Mouse (Mus musculus) liver, embryonic 12.5 days (tissue): ENCODE measurements around the gene Ltbp1. TPM values are rescaled to one million over a fixed set of nuclear protein-coding genes. Genes with fewer than 3 reads are reported as not detected.

Experiments used
- ATAC-seq: fragments of 200-750 bp; cut with Nextera tagmentation; 2 replicates; pipeline ENCODE4 v1.8.0; 2017; ENCODE audit warnings: moderate number of reproducible peaks, mild to moderate bottlenecking, moderate library complexity
- H3K27ac ChIP-seq: fragments of 300-500 bp; sonication (generic); 2 replicates; pipeline ENCODE4 v1.5.1; 2016; ENCODE audit warnings: mild to moderate bottlenecking
- H3K27me3 ChIP-seq: fragments of 300-500 bp; sonication (generic); replicated peaks from 2 replicates; pipeline ENCODE4 v1.6.1; 2016; ENCODE audit warnings: mild to moderate bottlenecking, moderate library complexity
- H3K36me3 ChIP-seq: fragments of 300-500 bp; sonication (generic); 2 replicates; pipeline ENCODE4 v1.6.1; 2016; ENCODE audit warnings: mild to moderate bottlenecking, moderate library complexity
- H3K4me1 ChIP-seq: fragments of 300-500 bp; sonication (generic); 2 replicates; pipeline ENCODE4 v1.6.1; 2016
- H3K4me2 ChIP-seq: fragments of 300-500 bp; sonication (generic); 2 replicates; pipeline ENCODE4 v1.6.1; 2016; ENCODE audit warnings: mild to moderate bottlenecking, moderate library complexity
- H3K4me3 ChIP-seq: fragments of 300-500 bp; sonication (generic); 2 replicates; pipeline ENCODE4 v1.5.1; 2016; ENCODE audit warnings: mild to moderate bottlenecking, moderate library complexity
- H3K9ac ChIP-seq: fragments of 300-500 bp; sonication (generic); 2 replicates; pipeline ENCODE4 v1.6.1; 2016; ENCODE audit warnings: mild to moderate bottlenecking, moderate library complexity
- H3K9me3 ChIP-seq: fragments of 300-500 bp; sonication (generic); replicated peaks from 2 replicates; pipeline ENCODE4 v1.6.1; 2016; ENCODE audit warnings: mild to moderate bottlenecking, moderate library complexity
- WGBS: fragments of 180-500 bp; shearing (Covaris S2); methylation state at CpG from one replicate; pipeline ENCODE4 v1.1.7; 2016; ENCODE audit not compliant: insufficient replicate concordance; 5-methylcytosine and 5-hydroxymethylcytosine counted together
- polyA plus RNA-seq: library from polyadenylated mRNA; unstranded; fragments of >200 nt; fragmentation: Nextera tagmentation; extraction: Ambion mirVana; gene quantifications from 2 replicates; pipeline ENCODE4 v1.2.1, GENCODE M21; 2016

The Ltbp1 gene
- polyA plus RNA-seq, 1 experiment from 2014 or later = 7.4 TPM

- no peaks in the 10 kb centered on the region for H3K4me1 ChIP-seq
- no peak overlapping the region for H3K4me3 ChIP-seq
- WGBS = 76% methylated on average over 7 of the region's 7 CpGs
- no peaks in the 10 kb centered on the region for H3K27me3 ChIP-seq
- H3K27ac ChIP-seq = no peak overlapping the region
- H3K9me3 ChIP-seq = no peaks in the 10 kb centered on the region
- ATAC-seq = no peak
- H3K9ac ChIP-seq = no peak overlapping the region
- H3K4me2 ChIP-seq = no peak overlapping the region
- no peaks in the 10 kb centered on the region for H3K36me3 ChIP-seq
Measured at GRCm38 (mm10) chr17:75172685-75173205, 167.4 kb downstream of the Ltbp1 start.

GRCm38 (mm10) chr17:75174501-75174900 is 169.1 kb downstream of the Ltbp1 start:
- Histone ChIP-seq H3K4me3 (no peak overlapping the region), H3K27ac (no peak overlapping the region), H3K9me3 (no peaks in the 10 kb centered on the region), H3K4me2 (no peak overlapping the region), H3K4me1 (no peaks in the 10 kb centered on the region), H3K27me3 (no peaks in the 10 kb centered on the region), H3K36me3 (no peaks in the 10 kb centered on the region), H3K9ac (no peak overlapping the region)
- no peak for ATAC-seq
- 72% methylated on average over 3 of the region's 3 CpGs for WGBS

GRCm38 (mm10) chr17:75177920-75178867 is 172.8 kb downstream of the Ltbp1 start:
- WGBS = 68% methylated on average over 24 of the region's 24 CpGs

GRCm38 (mm10) chr17:75179001-75179400 is 173.6 kb downstream of the Ltbp1 start:
- Histone ChIP-seq H3K27ac (no peak overlapping the region), H3K9me3 (no peaks in the 10 kb centered on the region), H3K4me2 (no peak overlapping the region), H3K36me3 (no peaks in the 10 kb centered on the region), H3K9ac (no peak overlapping the region), H3K4me1 (no peaks in the 10 kb centered on the region), H3K4me3 (no peak overlapping the region), H3K27me3 (no peaks in the 10 kb centered on the region)
- ATAC-seq = no peak
- WGBS = 62% methylated on average over 8 of the region's 8 CpGs

More at GRCm38 (mm10) chr17:75177920-75178867, 172.8 kb downstream of the Ltbp1 start:
- Histone ChIP-seq H3K4me2 (no peak overlapping the region), H3K4me3 (no peak overlapping the region), H3K36me3 (no peaks in the 10 kb centered on the region), H3K9ac (no peak overlapping the region), H3K9me3 (no peaks in the 10 kb centered on the region), H3K27me3 (no peaks in the 10 kb centered on the region), H3K4me1 (no peaks in the 10 kb centered on the region), H3K27ac (no peak overlapping the region)
- no peak for ATAC-seq

- H3K9me3 ChIP-seq = no peaks in the 10 kb centered on the region
- no peaks in the 10 kb centered on the region for H3K27me3 ChIP-seq
- H3K27ac ChIP-seq = no peak overlapping the region
- no peak overlapping the region for H3K9ac ChIP-seq
- H3K4me3 ChIP-seq = no peak overlapping the region
- no peak for ATAC-seq
- WGBS = 80% methylated on average over 4 of the region's 4 CpGs
- no peaks in the 10 kb centered on the region for H3K36me3 ChIP-seq
- no peak overlapping the region for H3K4me2 ChIP-seq
- H3K4me1 ChIP-seq = no peaks in the 10 kb centered on the region
Measured at GRCm38 (mm10) chr17:75180301-75180700, 174.9 kb downstream of the Ltbp1 start.

GRCm38 (mm10) chr17:75180956-75181588 is 175.7 kb downstream of the Ltbp1 start:
- no peak overlapping the region for H3K4me3 ChIP-seq
- no peak overlapping the region for H3K4me2 ChIP-seq

GRCm38 (mm10) chr17:75182319-75183001 is 177.1 kb downstream of the Ltbp1 start:
- H3K9me3 ChIP-seq = no peaks in the 10 kb centered on the region
- H3K36me3 ChIP-seq = no peaks in the 10 kb centered on the region
- H3K4me1 ChIP-seq = no peaks in the 10 kb centered on the region
- no peak overlapping the region for H3K9ac ChIP-seq
- no peak overlapping the region for H3K4me3 ChIP-seq
- no peak overlapping the region for H3K27ac ChIP-seq
- WGBS = 81% methylated on average over 14 of the region's 14 CpGs
- no peak overlapping the region for H3K4me2 ChIP-seq
- no peak for ATAC-seq
- H3K27me3 ChIP-seq = no peaks in the 10 kb centered on the region

More at GRCm38 (mm10) chr17:75180956-75181588, 175.7 kb downstream of the Ltbp1 start:
- H3K27ac ChIP-seq = no peak overlapping the region
- no peak overlapping the region for H3K9ac ChIP-seq
- ATAC-seq = no peak
- H3K9me3 ChIP-seq = no peaks in the 10 kb centered on the region
- H3K4me1 ChIP-seq = no peaks in the 10 kb centered on the region
- H3K36me3 ChIP-seq = no peaks in the 10 kb centered on the region
- 68% methylated on average over 12 of the region's 12 CpGs for WGBS
- no peaks in the 10 kb centered on the region for H3K27me3 ChIP-seq

GRCm38 (mm10) chr17:75186732-75187509 is 181.6 kb downstream of the Ltbp1 start:
- H3K4me1 ChIP-seq = no peaks in the 10 kb centered on the region
- H3K9ac ChIP-seq = no peak overlapping the region
- no peak overlapping the region for H3K4me2 ChIP-seq
- ATAC-seq = no peak
- no peak overlapping the region for H3K4me3 ChIP-seq
- H3K9me3 ChIP-seq = no peaks in the 10 kb centered on the region
- WGBS = 60% methylated on average over 8 of the region's 8 CpGs
- H3K27ac ChIP-seq = no peak overlapping the region
- no peaks in the 10 kb centered on the region for H3K36me3 ChIP-seq
- H3K27me3 ChIP-seq = no peaks in the 10 kb centered on the region

GRCm38 (mm10) chr17:75196952-75197351 is 191.6 kb downstream of the Ltbp1 start:
- no peak overlapping the region for H3K4me2 ChIP-seq
- no peaks in the 10 kb centered on the region for H3K36me3 ChIP-seq
- H3K4me1 ChIP-seq = peaks cover 9% of the 10 kb centered on the region
- 65% methylated on average over 2 of the region's 2 CpGs for WGBS
- no peak overlapping the region for H3K27ac ChIP-seq
- no peaks in the 10 kb centered on the region for H3K27me3 ChIP-seq
- no peak for ATAC-seq
- no peak overlapping the region for H3K4me3 ChIP-seq
- no peaks in the 10 kb centered on the region for H3K9me3 ChIP-seq
- H3K9ac ChIP-seq = no peak overlapping the region

- H3K9ac ChIP-seq = no peak overlapping the region
- H3K27ac ChIP-seq = no peak overlapping the region
- H3K4me1 ChIP-seq = peaks cover 9% of the 10 kb centered on the region
- H3K9me3 ChIP-seq = no peaks in the 10 kb centered on the region
- no peak overlapping the region for H3K4me2 ChIP-seq
- H3K36me3 ChIP-seq = no peaks in the 10 kb centered on the region
- H3K27me3 ChIP-seq = no peaks in the 10 kb centered on the region
- no peak for ATAC-seq
- H3K4me3 ChIP-seq = no peak overlapping the region
- WGBS = 70% methylated on average over 2 of the region's 2 CpGs
Measured at GRCm38 (mm10) chr17:75198767-75199166, 193.4 kb downstream of the Ltbp1 start.

- ATAC-seq = peak; percentile 64
- Histone ChIP-seq H3K9me3 (no peaks in the 10 kb centered on the region), H3K36me3 (no peaks in the 10 kb centered on the region), H3K4me3 (no peak overlapping the region), H3K9ac (no peak overlapping the region), H3K4me1 (peaks cover 9% of the 10 kb centered on the region), H3K4me2 (peak overlapping the region; percentile 29), H3K27ac (no peak overlapping the region), H3K27me3 (no peaks in the 10 kb centered on the region)
- WGBS = 12% methylated on average over 9 of the region's 9 CpGs
Measured at GRCm38 (mm10) chr17:75199694-75200093, 194.3 kb downstream of the Ltbp1 start.
